Mouse (Mus musculus) midbrain, embryonic 15.5 days (tissue): ENCODE data around the gene Ffar3. TPM values are rescaled to one million over a fixed set of nuclear protein-coding genes. Genes with fewer than 3 reads are reported as not detected.

Experiments
- ATAC-seq: fragments of 200-750 bp; cut with Nextera tagmentation; replicated peaks from 2 replicates; pipeline ENCODE4 v1.8.0; 2017; ENCODE audit warnings: moderate TSS enrichment
- H3K27ac ChIP-seq: fragments of 300-500 bp; sonication (generic); 2 replicates; pipeline ENCODE4 v1.5.1; 2015; ENCODE audit warnings: mild to moderate bottlenecking, inconsistent platforms
- H3K27me3 ChIP-seq: fragments of 300-500 bp; sonication (generic); replicated peaks from 2 replicates; pipeline ENCODE4 v1.6.1; 2015; ENCODE audit warnings: inconsistent platforms
- H3K36me3 ChIP-seq: fragments of 300-500 bp; sonication (generic); replicated peaks from 2 replicates; pipeline ENCODE4 v1.6.1; 2015; ENCODE audit warnings: inconsistent platforms
- H3K4me1 ChIP-seq: fragments of 300-500 bp; sonication (generic); 2 replicates; pipeline ENCODE4 v1.6.1; 2015; ENCODE audit warnings: inconsistent platforms
- H3K4me2 ChIP-seq: fragments of 300-500 bp; sonication (generic); 2 replicates; pipeline ENCODE4 v1.6.1; 2015; ENCODE audit warnings: inconsistent platforms, mild to moderate bottlenecking, moderate library complexity
- H3K4me3 ChIP-seq: fragments of 300-500 bp; sonication (generic); 2 replicates; pipeline ENCODE4 v1.5.1; 2015; ENCODE audit warnings: mild to moderate bottlenecking, inconsistent platforms
- H3K9ac ChIP-seq: fragments of 300-500 bp; sonication (generic); 2 replicates; pipeline ENCODE4 v1.6.1; 2015; ENCODE audit warnings: mild to moderate bottlenecking, inconsistent platforms
- H3K9me3 ChIP-seq: fragments of 300-500 bp; sonication (generic); 2 replicates; pipeline ENCODE4 v1.6.1; 2016; ENCODE audit warnings: inconsistent platforms
- WGBS: fragments of 180-500 bp; shearing (Covaris S2); methylation state at CpG from one replicate; pipeline ENCODE4 v1.1.7; 2015; ENCODE audit warnings: mixed read lengths; 5-methylcytosine and 5-hydroxymethylcytosine counted together
- polyA plus RNA-seq: library from polyadenylated mRNA; unstranded; fragments of >200 nt; fragmentation: Nextera tagmentation; extraction: Ambion mirVana; gene quantifications from 2 replicates; pipeline ENCODE4 v1.2.1, GENCODE M21; 2015

Gene Ffar3
- polyA plus RNA-seq, 1 experiment from 2014 or later, result not detected

DNA sequence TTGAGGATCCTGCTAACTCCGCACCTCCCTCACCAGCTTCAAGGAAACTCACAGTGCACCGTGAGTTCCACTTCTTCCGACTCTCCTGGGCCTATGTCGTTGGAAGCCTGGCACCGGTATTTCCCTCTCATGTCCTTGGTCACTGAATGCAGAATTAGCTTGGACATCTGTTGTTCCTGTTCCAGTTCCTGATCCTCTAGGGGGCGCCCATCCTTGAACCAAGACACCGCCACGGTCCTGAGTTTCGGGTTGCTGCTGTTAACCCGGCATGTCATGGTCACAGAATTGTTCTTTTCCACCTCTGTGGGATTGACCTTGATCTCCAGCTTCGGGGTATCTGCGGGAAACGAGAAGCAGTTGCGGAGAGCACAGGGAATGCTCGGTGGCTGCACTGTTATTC lies 17.1 kb upstream of the Ffar3 start:
- no peak overlapping the region for H3K9ac ChIP-seq
- 19% methylated on average over 15 of the region's 15 CpGs for WGBS
- no peaks in the 10 kb centered on the region for H3K4me1 ChIP-seq
- H3K36me3 ChIP-seq, result no peaks in the 10 kb centered on the region
- peak overlapping the region; percentile 11; the same call in 1 of the 2 replicates for H3K4me2 ChIP-seq
- H3K9me3 ChIP-seq, result no peaks in the 10 kb centered on the region
- ATAC-seq, result no peak
- no peak overlapping the region for H3K4me3 ChIP-seq
- H3K27me3 ChIP-seq, result no peaks in the 10 kb centered on the region
- no peak overlapping the region for H3K27ac ChIP-seq

DNA sequence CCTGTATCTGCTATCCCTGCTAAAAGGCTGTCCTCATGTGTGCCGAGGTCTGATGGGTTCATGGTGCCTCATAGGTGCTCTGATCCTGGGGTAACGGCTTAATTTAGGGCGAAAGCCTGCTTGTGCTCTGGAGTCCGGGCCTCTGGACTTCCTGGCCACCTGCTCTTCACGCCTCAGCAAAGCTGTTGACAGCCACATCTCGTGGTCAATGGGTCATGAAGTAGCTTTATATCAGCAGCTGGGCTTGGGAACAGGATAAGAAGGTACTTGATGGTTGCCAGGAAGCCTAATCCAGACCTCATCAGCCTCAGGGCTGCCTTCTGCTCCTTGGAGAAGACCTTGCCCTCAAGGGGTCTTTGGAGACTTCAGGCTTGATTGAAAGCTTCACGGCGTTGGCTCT lies 7.4 kb upstream of the Ffar3 start:
- WGBS, result 66% methylated on average over 8 of the region's 8 CpGs

DNA sequence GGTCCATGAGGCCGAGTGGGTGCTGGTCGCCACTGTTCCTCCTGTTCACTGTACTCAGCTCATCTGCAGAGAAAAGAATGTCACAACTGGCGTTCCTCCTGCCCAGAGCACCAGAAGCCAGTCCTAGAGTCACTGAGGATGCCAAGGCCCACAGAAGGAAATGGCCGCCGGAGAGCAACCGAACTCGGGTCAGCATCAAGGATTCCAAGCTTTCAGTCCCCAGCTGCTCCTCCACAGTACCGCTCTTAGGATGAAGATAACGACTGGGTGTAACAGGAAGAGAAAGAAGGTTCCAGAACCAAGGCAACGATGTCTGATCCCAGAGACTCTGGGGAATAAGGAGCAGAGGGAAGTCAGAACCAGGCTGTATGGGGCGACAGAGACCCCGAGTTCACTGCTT lies 5.5 kb upstream of the Ffar3 start, which contains the start of gene Ffar1:
Gene Ffar1, minus strand, starts transcription at position 101 of the 400 bp plus-strand sequence.
- H3K4me3 ChIP-seq, result no peak within 1 kb of the TSS
- 88% methylated on average over 12 of the region's 12 CpGs for WGBS
- no peak within 1 kb of the TSS for H3K4me2 ChIP-seq
- H3K9ac ChIP-seq, result no peak within 1 kb of the TSS
- H3K4me1 ChIP-seq, result no peaks in the 10 kb centered on the region
- no peaks in the 10 kb centered on the region for H3K27me3 ChIP-seq
- ATAC-seq, result no peak
- no peak within 1 kb of the TSS for H3K27ac ChIP-seq
- no peaks in the 10 kb centered on the region for H3K9me3 ChIP-seq
- no peaks in the 10 kb centered on the region for H3K36me3 ChIP-seq

More for the DNA sequence above, 7.4 kb upstream of the Ffar3 start:
- H3K36me3 ChIP-seq, result no peaks in the 10 kb centered on the region
- H3K4me1 ChIP-seq, result no peaks in the 10 kb centered on the region
- H3K4me2 ChIP-seq, result no peak overlapping the region
- H3K9ac ChIP-seq, result no peak overlapping the region
- H3K27me3 ChIP-seq, result no peaks in the 10 kb centered on the region
- no peak overlapping the region for H3K4me3 ChIP-seq
- no peak for ATAC-seq
- H3K9me3 ChIP-seq, result no peaks in the 10 kb centered on the region
- H3K27ac ChIP-seq, result no peak overlapping the region

DNA sequence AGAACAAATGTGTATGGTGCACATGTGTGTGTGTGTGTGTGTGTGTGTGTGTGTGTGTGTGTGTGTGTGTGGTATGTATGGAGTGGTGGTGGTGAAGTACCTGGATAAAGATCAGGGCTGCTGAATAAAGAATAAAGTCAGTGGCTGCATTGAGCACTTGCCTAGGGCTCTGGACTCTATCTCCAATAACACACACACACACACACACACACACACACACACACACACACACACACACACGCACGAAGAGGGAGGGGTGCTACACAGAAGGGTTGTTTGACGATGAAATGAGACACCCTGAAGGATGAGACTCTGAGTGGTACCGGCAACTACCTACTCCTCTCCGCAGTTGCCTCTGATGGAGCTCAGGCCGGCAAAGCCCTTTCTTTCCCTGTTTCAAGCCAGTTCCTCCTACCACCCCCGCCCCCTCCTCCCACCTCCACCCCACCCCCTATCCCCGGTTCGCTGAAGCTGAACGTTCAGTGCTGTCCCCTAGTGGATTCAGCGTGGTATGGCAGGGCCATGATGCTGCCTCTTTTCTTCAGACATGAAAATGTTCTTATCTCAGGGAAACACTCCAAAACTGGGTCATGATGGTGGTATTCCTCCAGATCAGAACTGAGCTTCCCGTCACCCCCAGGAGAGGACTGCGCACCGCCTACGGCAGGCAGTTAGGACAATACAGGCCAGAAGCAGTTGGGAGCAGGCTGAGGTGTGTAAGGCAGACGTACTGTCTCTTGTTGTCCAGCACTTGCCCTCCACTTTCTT lies 3.8 kb upstream of the Ffar3 start:
- H3K4me3 ChIP-seq, result peak overlapping the region; percentile 30
- H3K27ac ChIP-seq, result no peak overlapping the region
- H3K4me2 ChIP-seq, result peak overlapping the region; percentile 52
- peak; percentile 72 for ATAC-seq
- no peaks in the 10 kb centered on the region for H3K36me3 ChIP-seq
- no peaks in the 10 kb centered on the region for H3K27me3 ChIP-seq
- 8% methylated on average over 15 of the region's 16 CpGs for WGBS
- H3K4me1 ChIP-seq, result no peaks in the 10 kb centered on the region
- H3K9ac ChIP-seq, result peak overlapping the region; percentile 6; the same call in 1 of the 2 replicates
- no peaks in the 10 kb centered on the region for H3K9me3 ChIP-seq

DNA sequence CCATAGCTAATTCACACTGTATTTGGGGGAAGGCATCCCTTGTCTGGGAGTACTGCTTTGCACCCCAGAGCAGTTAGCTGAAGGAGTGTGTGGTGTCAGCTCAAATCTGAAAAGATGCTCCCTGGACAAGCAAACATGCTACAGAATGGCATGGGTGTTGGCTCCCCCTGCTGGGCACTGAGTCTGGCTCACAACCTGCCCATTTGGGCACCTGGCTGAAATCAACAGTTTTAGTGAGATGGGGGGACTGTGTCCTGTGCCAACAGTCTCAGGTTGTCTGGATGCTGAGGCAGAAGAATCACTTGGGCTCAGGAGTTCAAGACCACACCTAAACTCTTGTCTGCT lies 3.3 kb upstream of the Ffar3 start:
- H3K27me3 ChIP-seq, result no peaks in the 10 kb centered on the region
- no peak overlapping the region for H3K27ac ChIP-seq
- peak; percentile 73 for ATAC-seq
- H3K4me3 ChIP-seq, result no peak overlapping the region; the same call in 1 of the 2 replicates
- no peaks in the 10 kb centered on the region for H3K4me1 ChIP-seq
- H3K4me2 ChIP-seq, result peak overlapping the region; percentile 52; the same call in 1 of the 2 replicates
- H3K9ac ChIP-seq, result no peak overlapping the region
- H3K36me3 ChIP-seq, result no peaks in the 10 kb centered on the region
- H3K9me3 ChIP-seq, result no peaks in the 10 kb centered on the region

DNA sequence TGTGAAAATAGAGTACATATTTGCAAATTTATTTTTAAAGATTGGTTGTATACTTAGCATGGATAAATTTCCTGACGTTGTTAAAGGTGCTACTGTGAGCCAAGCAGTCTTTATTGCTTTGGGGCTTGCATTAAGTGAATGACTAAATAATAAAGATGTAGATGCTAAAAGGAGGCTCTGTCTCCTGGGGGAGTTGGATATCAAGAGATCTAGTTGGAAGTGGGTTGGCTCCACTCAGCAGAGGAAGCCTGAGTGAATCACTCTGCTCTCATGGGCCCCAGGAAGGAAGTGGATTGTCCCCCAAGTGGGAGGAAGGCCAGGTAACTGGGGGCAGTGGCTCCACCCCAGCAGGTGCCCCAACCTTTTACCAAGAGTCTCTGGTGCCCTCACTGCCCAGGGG lies 1.8 kb upstream of the Ffar3 start:
- no peaks in the 10 kb centered on the region for H3K9me3 ChIP-seq
- H3K4me2 ChIP-seq, result no peak overlapping the region
- no peaks in the 10 kb centered on the region for H3K36me3 ChIP-seq
- H3K4me1 ChIP-seq, result no peaks in the 10 kb centered on the region
- WGBS, result 79% methylated on average over 1 of the region's 1 CpGs
- H3K27ac ChIP-seq, result no peak overlapping the region
- H3K9ac ChIP-seq, result no peak overlapping the region
- H3K27me3 ChIP-seq, result no peaks in the 10 kb centered on the region
- no peak overlapping the region for H3K4me3 ChIP-seq
- ATAC-seq, result no peak

DNA sequence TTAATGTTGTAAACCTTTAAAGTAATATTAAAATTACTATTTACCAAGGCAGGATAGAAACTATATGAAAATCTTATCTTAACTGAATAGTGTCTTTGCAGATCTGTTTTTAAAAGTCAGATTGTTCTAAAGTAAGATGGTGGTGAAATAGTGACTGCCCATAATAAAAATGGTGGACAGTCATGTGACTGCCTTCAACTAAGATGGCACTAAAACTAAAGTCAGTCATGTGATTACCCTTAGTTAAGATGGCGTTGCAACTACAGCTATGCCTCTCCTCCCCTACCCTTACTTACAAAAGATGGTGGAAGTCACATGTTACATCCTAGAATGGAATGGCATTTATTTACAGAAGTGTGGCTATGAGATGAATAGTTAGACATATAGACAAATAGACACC lies 4.6 kb downstream of the Ffar3 start:
- Histone ChIP-seq H3K4me2 (no peak overlapping the region), H3K9me3 (no peaks in the 10 kb centered on the region), H3K4me3 (no peak overlapping the region), H3K27ac (no peak overlapping the region), H3K36me3 (no peaks in the 10 kb centered on the region), H3K9ac (no peak overlapping the region), H3K4me1 (no peaks in the 10 kb centered on the region), H3K27me3 (no peaks in the 10 kb centered on the region)
- WGBS, result 94% methylated on average over 1 of the region's 1 CpGs
- ATAC-seq, result no peak

DNA sequence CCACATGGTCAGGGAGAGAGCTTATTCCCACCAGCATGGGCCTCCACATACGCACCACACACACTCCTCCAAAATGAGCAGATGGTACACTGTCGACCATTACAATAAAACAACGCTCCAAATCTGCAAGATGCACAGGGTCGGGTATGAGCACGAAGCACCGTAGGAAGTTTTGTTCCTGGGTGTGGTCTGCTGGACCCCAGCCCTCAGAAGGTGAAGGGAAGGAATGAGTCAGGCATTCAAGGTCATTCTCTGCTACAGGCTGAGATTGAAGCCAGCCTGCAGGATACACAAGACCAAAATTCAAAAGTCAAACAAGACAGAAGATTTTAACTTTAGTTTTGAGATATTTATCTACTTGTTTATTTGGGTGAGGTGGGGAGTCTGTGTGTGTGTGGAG lies 8.0 kb downstream of the Ffar3 start:
- H3K27ac ChIP-seq, result no peak overlapping the region
- no peaks in the 10 kb centered on the region for H3K27me3 ChIP-seq
- no peaks in the 10 kb centered on the region for H3K36me3 ChIP-seq
- WGBS, result 72% methylated on average over 6 of the region's 6 CpGs
- no peak for ATAC-seq
- H3K9me3 ChIP-seq, result no peaks in the 10 kb centered on the region
- H3K4me3 ChIP-seq, result no peak overlapping the region
- H3K4me2 ChIP-seq, result no peak overlapping the region
- H3K4me1 ChIP-seq, result peaks cover 10% of the 10 kb centered on the region
- no peak overlapping the region for H3K9ac ChIP-seq

DNA sequence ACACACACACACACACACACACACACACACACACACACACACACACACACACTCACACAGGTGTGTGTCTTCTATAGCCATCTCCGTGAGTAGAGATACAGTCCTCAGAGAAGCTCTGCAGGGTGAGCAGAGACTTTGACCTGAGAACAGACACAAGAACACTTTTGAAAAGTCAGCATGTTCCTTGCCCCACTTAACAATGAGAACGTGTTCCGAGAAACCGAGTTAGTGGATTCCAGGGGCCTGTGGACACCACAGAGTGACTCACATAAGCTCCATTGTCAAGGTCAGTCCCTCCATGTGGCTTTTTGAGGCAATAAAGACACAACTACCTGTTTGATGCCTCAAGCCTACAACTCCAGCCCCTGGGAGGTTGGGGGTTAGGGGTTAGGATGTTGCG lies 8.6 kb downstream of the Ffar3 start:
- H3K4me2 ChIP-seq, result no peak overlapping the region
- no peaks in the 10 kb centered on the region for H3K9me3 ChIP-seq
- H3K9ac ChIP-seq, result no peak overlapping the region
- H3K4me1 ChIP-seq, result peaks cover 10% of the 10 kb centered on the region
- H3K27me3 ChIP-seq, result no peaks in the 10 kb centered on the region
- no peak for ATAC-seq
- WGBS, result 79% methylated on average over 5 of the region's 5 CpGs
- no peak overlapping the region for H3K4me3 ChIP-seq
- H3K36me3 ChIP-seq, result no peaks in the 10 kb centered on the region
- no peak overlapping the region for H3K27ac ChIP-seq

DNA sequence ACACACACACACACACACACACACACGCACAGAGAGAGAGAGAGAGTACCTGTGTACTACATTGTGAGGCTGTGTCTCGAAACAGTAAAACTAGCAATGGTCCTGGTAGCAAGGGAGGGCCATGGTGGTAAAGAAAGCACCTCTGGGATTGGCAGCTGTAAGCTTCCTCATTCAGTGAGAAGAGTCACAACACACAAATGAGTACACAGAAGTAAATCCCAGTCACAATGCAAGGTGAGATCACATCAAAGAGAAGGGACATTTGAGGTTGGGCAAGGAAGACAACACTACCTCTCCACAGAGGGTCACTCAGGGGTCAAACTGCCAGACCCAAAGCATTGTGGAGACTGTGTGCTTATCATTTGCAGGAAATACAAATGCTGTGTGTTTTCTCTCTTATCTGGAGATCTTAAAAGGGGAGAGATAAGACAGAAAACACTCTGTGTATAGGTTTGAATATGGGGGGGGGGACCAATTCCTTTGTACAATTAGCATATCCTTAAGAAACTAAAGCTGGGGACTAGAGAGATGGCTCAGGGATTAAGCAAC lies 9.4 kb downstream of the Ffar3 start:
- no peaks in the 10 kb centered on the region for H3K27me3 ChIP-seq
- H3K9ac ChIP-seq, result no peak overlapping the region
- no peak overlapping the region for H3K27ac ChIP-seq
- H3K4me3 ChIP-seq, result no peak overlapping the region
- WGBS, result 73% methylated on average over 2 of the region's 2 CpGs
- H3K4me1 ChIP-seq, result peaks cover 10% of the 10 kb centered on the region
- H3K4me2 ChIP-seq, result no peak overlapping the region
- ATAC-seq, result no peak
- H3K36me3 ChIP-seq, result no peaks in the 10 kb centered on the region
- H3K9me3 ChIP-seq, result no peaks in the 10 kb centered on the region

DNA sequence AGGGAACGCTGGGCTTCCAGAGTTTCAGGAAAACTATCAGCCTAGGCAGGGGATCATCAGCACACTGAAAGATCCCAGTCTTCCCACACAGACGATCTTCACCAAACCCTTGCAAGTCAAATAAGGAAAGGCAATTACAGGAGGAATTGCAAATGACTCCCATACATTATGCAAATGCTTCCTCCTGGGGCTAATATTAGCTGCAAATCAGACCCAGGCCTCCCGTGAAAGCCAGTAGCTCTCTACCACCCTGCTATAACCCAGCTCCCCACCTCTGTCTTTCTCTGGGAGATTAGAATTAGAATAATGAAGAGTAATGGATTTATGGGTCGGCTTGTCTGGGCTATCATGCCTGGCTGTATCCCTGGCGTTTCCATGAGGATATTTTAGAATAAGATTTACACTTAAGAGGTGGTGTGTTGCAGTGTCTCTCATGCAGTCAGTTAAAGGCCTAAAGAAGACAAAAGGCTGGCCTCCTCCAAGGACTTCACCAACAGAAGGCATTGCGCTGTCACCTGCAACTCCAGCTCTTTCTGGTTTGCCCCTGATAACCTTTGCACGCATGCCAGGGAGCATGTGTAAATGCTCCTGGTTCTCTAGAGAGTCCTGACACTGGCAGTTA lies 11.2 kb downstream of the Ffar3 start:
- 27% methylated on average over 7 of the region's 7 CpGs for WGBS
- H3K27me3 ChIP-seq, result no peaks in the 10 kb centered on the region
- no peak overlapping the region for H3K4me2 ChIP-seq
- H3K9me3 ChIP-seq, result no peaks in the 10 kb centered on the region
- H3K27ac ChIP-seq, result peak overlapping the region; percentile 60
- no peak overlapping the region for H3K9ac ChIP-seq
- H3K4me1 ChIP-seq, result peaks cover 10% of the 10 kb centered on the region
- H3K36me3 ChIP-seq, result no peaks in the 10 kb centered on the region
- peak; percentile 60; the same call in 1 of the 2 replicates for ATAC-seq
- no peak overlapping the region for H3K4me3 ChIP-seq

DNA sequence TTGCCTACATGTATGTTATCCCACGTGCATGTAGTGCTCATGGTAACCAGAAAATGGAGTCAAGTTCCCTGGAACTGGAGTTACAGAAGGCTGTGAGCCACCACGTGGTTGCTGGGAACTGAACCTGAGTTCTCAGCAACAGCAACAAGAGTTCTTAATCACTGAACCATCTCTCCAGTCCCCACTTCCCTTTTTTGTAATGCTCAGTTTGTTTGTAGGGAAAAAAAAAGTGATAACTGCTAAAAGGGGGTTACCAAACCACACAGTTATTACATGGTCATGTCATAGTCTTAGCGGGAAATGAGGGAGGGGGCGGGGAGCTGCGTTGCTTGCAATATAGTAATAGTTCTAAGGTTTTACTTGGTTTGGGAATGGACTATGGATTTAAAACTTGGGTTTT lies 13.9 kb downstream of the Ffar3 start:
- H3K9ac ChIP-seq, result no peak overlapping the region
- peaks cover 10% of the 10 kb centered on the region for H3K4me1 ChIP-seq
- H3K27me3 ChIP-seq, result no peaks in the 10 kb centered on the region
- H3K9me3 ChIP-seq, result no peaks in the 10 kb centered on the region
- H3K36me3 ChIP-seq, result no peaks in the 10 kb centered on the region
- WGBS, result 83% methylated on average over 5 of the region's 5 CpGs
- H3K27ac ChIP-seq, result no peak overlapping the region
- H3K4me2 ChIP-seq, result no peak overlapping the region
- no peak for ATAC-seq
- no peak overlapping the region for H3K4me3 ChIP-seq

DNA sequence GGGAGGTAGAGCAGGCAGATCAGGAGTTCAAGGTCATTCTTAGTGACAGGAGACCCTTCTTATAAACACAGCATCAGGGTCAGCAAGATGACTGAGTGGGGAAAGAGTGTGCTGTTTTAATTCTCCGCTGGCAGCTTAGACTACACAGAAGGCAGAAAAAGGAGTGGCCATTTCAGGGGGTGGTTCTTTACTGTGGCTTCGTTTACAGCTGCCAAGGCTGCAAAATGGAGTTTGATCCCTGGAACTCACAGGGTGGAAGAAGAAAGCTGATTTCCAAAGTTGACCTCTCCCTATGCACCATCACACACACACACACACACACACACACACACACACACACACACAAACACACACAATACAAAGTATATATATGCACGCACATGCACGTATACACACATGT lies 14.6 kb downstream of the Ffar3 start:
- no peak overlapping the region for H3K4me3 ChIP-seq
- H3K4me1 ChIP-seq, result peaks cover 10% of the 10 kb centered on the region
- H3K9me3 ChIP-seq, result no peaks in the 10 kb centered on the region
- no peak overlapping the region for H3K4me2 ChIP-seq
- 83% methylated on average over 4 of the region's 4 CpGs for WGBS
- no peak overlapping the region for H3K27ac ChIP-seq
- no peak for ATAC-seq
- no peaks in the 10 kb centered on the region for H3K27me3 ChIP-seq
- no peaks in the 10 kb centered on the region for H3K36me3 ChIP-seq
- H3K9ac ChIP-seq, result no peak overlapping the region
